Mouse (Mus musculus) E14TG2a.4 (cell line): ENCODE results near the gene Syt7.

Experiments used
- CTCF ChIP-seq: conservative IDR thresholded peaks from 2 replicates; pipeline ENCODE4 v1.5.1; 2014; ENCODE audit warnings: low read length
- NANOG ChIP-seq: IDR thresholded peaks from 2 replicates; pipeline ENCODE4 v1.6.1; 2014; ENCODE audit warnings: borderline replicate concordance, low read length, mixed read lengths
- POU5F1 ChIP-seq: IDR thresholded peaks from 2 replicates; pipeline ENCODE4 v1.6.1; 2014; ENCODE audit warnings: low read length, borderline replicate concordance

DNA sequence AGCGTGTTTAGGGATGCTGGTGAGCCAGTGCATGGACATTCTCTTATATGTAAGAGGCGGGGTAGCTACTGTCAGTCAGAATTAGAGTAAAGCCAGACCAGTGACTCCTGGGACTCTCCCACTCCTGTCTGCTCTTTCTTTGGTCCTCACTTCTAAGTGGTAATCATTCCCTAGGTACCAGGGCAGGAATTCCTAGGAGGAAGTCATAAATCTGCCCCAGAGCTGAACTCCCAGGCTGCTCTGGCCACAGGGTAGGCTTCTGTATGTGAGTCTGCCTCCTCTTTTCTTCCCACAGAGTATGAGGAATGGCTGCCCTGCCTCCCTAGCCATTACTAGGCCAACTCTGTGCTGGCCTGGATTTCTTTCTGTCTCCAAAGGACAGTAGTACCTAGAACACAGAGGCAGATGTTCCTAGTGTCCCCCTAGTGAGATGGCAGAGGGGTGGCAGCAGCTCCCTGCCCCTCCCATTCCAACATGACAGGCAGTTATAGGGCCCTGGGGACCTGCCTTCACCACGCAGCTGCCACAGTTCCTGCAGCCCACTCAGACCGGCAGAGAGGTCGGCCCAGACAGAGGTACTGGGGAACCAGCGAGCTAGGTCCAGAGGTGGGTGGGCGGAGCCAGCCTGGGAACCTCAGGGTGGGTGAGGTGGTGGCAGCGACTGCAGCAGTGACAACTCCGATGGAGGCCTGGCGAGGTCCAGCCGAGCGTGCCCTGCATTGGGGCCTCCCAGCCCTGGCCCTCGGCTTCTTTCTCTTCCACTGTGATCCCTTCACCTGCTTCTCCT lies 36.8 kb downstream of the Syt7 start:
- no peak for TF ChIP-seq CTCF
- no peak for TF ChIP-seq NANOG
- TF ChIP-seq POU5F1: no peak
